Mouse (Mus musculus) gastrocnemius, adult 2 months (tissue): Measurements from ENCODE around the gene 2010003K11Rik. TPM values are rescaled to one million over a fixed set of nuclear protein-coding genes. Genes with fewer than 3 reads are reported as not detected.

Experiments
- DNase-seq: peaks from one replicate; pipeline ENCODE4 v3.0.0; 2022
- H3K27ac ChIP-seq: fragments of 200-600 bp; 2 replicates; pipeline ENCODE4 v1.8.1; 2022; ENCODE audit warnings: mild to moderate bottlenecking
- H3K4me3 ChIP-seq: fragments of 200-600 bp; 2 replicates; pipeline ENCODE4 v1.8.1; 2022; ENCODE audit warnings: mild to moderate bottlenecking, moderate library complexity
- CTCF ChIP-seq: fragments of 200-600 bp; IDR thresholded peaks from 2 replicates; pipeline ENCODE4 v1.8.1; 2022; ENCODE audit warnings: antibody characterized with exemption, mild to moderate bottlenecking, moderate library complexity
- intact Hi-C: fragments of 180-260 bp; cut with DNase I; formaldehyde crosslinking; loops from one replicate; pipeline ENCODE4 v1.15.1; 2025
- total RNA-seq, 2 experiments: library from RNA; stranded (reverse); gene quantifications; 2 replicates each; pipeline ENCODE4 v1.2.3; 2021

The 2010003K11Rik gene
- total RNA-seq, 2 experiments from 2014 or later, result not detected

GRCm38 (mm10) chr19:4492526-4493296, 5.7 kb downstream of the 2010003K11Rik start:
- H3K27ac ChIP-seq, result peak overlapping the region; percentile 85
- DNase-seq, result peak; percentile 93
- no peak for TF ChIP-seq CTCF
- no peak overlapping the region for H3K4me3 ChIP-seq
- intact Hi-C loops, result loop anchor here (10.0 kb wide), 1 partner anchor 362 kb away; the partner anchor contains the start of gene Ctsf

- Histone ChIP-seq H3K4me3 (no peak overlapping the region), H3K27ac (peak overlapping the region; percentile 51)
- no peak for TF ChIP-seq CTCF
- intact Hi-C loops, result loop anchor here (10.0 kb wide), 1 partner anchor 364 kb away; the partner anchor contains the start of gene Ctsf
- DNase-seq, result no peak
Measured at GRCm38 (mm10) chr19:4491080-4491695, 7.2 kb downstream of the 2010003K11Rik start.

GRCm38 (mm10) chr19:4487877-4488276, 10.5 kb downstream of the 2010003K11Rik start:
- no peak for DNase-seq
- no peak for TF ChIP-seq CTCF
- H3K27ac ChIP-seq, result no peak overlapping the region
- intact Hi-C loops, result no loop called here
- H3K4me3 ChIP-seq, result no peak overlapping the region

GRCm38 (mm10) chr19:4485006-4485405, 13.4 kb downstream of the 2010003K11Rik start:
- intact Hi-C loops, result no loop called here
- no peak for DNase-seq
- Histone ChIP-seq H3K27ac (no peak overlapping the region), H3K4me3 (no peak overlapping the region)
- TF ChIP-seq CTCF, result no peak

- intact Hi-C loops, result no loop called here
- Histone ChIP-seq H3K27ac (no peak overlapping the region), H3K4me3 (no peak overlapping the region)
- peak; percentile 39 for DNase-seq
- no peak for TF ChIP-seq CTCF
Measured at GRCm38 (mm10) chr19:4482111-4482859, 16.1 kb downstream of the 2010003K11Rik start.

GRCm38 (mm10) chr19:4481326-4481725, 17.1 kb downstream of the 2010003K11Rik start:
- intact Hi-C loops, result no loop called here
- no peak for DNase-seq
- Histone ChIP-seq H3K27ac (no peak overlapping the region), H3K4me3 (no peak overlapping the region)
- TF ChIP-seq CTCF, result no peak

GRCm38 (mm10) chr19:4480041-4480440, 18.3 kb downstream of the 2010003K11Rik start:
- intact Hi-C loops, result no loop called here
- no peak for TF ChIP-seq CTCF
- no peak overlapping the region for H3K27ac ChIP-seq

GRCm38 (mm10) chr19:4478190-4478516, 20.2 kb downstream of the 2010003K11Rik start:
- intact Hi-C loops, result no loop called here
- Histone ChIP-seq H3K4me3 (no peak overlapping the region; the same call in 1 of the 2 replicates), H3K27ac (no peak overlapping the region)
- TF ChIP-seq CTCF, result peak; percentile 38
- no peak for DNase-seq

More at GRCm38 (mm10) chr19:4480041-4480440, 18.3 kb downstream of the 2010003K11Rik start:
- no peak for DNase-seq
- H3K4me3 ChIP-seq, result no peak overlapping the region

GRCm38 (mm10) chr19:4477345-4478189, 20.8 kb downstream of the 2010003K11Rik start, which contains the start of gene Syt12:
Gene Syt12 (minus strand): TSS chr19:4477447.
- H3K27ac ChIP-seq, result peak within 1 kb of the TSS; percentile 76
- peak; percentile 55 for DNase-seq
- TF ChIP-seq CTCF, result no peak
- peak within 1 kb of the TSS; percentile 77 for H3K4me3 ChIP-seq
- intact Hi-C loops, result no loop called here

- no peak for TF ChIP-seq CTCF
- intact Hi-C loops, result no loop called here
- Histone ChIP-seq H3K4me3 (peak overlapping the region; percentile 77), H3K27ac (peak overlapping the region; percentile 76)
- peak; percentile 71 for DNase-seq
Measured at GRCm38 (mm10) chr19:4476601-4477257, 21.7 kb downstream of the 2010003K11Rik start.

GRCm38 (mm10) chr19:4475224-4475925, 23.0 kb downstream of the 2010003K11Rik start:
- Histone ChIP-seq H3K4me3 (no peak overlapping the region), H3K27ac (no peak overlapping the region)
- intact Hi-C loops, result no loop called here
- DNase-seq, result no peak
- TF ChIP-seq CTCF, result no peak
